Mouse (Mus musculus): ENCODE measurements around the gene Kdelc2.

DNA sequence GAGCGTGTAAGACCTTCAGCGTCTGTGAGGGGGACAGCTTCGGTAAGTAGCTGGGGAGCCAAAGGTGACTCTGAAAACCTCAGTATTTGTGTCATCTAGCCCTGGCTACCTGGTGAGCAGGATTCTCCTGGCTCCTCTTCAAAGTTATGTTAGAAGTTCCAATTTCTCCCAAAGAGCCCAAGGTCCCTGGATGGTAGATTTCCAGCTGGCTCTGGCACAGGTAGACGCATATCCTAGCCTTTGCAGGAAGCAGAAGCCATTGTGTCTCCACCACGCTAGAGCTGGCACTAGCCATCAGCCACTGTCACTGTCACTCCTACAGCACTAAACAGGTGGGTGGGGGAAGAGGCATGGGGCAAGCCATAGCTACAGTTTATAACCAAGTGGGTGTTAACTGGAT lies 30.7 kb upstream of the Kdelc2 start:
- TF ChIP-seq POLR2A (IDR thresholded peaks at IDR 0.05; ENCODE audit: borderline replicate concordance, control insufficient read depth, low read depth, low read length) (no peak), CTCF (IDR thresholded peaks at IDR 0.05; ENCODE audit: control insufficient read depth, insufficient read depth, low read length) (no peak)
